Mouse (Mus musculus) bone marrow macrophage, adult 2 months (primary cell): ENCODE results near the gene Btbd16.

Source experiments
- CTCF ChIP-seq: IDR thresholded peaks from 2 replicates; pipeline ENCODE4 v1.5.1; 2012; ENCODE audit warnings: low read depth, mild to moderate bottlenecking, low read length, moderate library complexity
- POLR2A ChIP-seq: IDR thresholded peaks from 2 replicates; pipeline ENCODE4 v1.6.1; 2012; ENCODE audit warnings: mild to moderate bottlenecking, low read depth, low read length, borderline replicate concordance

DNA sequence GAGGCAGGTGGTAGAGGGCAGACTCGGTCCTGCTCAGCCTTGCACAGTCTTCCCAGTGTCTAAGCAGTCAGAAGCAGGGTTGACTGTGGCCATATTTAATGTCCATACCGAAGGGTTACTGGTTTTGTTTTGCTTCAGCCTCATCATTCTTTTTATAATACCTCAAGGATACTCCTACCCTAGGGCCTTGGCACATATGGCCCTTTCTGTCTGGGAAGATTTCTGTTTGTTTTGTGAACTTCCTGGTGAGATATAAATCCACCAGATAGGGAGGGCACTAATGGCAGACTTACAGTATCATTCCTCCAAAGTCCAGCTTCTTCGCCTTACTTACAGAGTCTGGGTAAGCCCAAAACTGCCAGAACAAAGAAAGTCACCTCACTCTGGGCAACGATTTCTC, 46.3 kb upstream of the Btbd16 start:
- TF ChIP-seq POLR2A: no peak
- TF ChIP-seq CTCF: no peak
